Mouse (Mus musculus) liver, postnatal 0 days (tissue): ENCODE results near the gene Naa15.

Experiments
- CTCF ChIP-seq: sonication (generic); IDR thresholded peaks from 2 replicates; pipeline ENCODE4 v1.5.1; 2016; ENCODE audit warnings: antibody characterized with exemption, low read depth
- EP300 ChIP-seq: IDR thresholded peaks from 2 replicates; pipeline ENCODE4 v1.6.1; 2016; ENCODE audit warnings: antibody characterized with exemption, low read depth, mild to moderate bottlenecking

DNA sequence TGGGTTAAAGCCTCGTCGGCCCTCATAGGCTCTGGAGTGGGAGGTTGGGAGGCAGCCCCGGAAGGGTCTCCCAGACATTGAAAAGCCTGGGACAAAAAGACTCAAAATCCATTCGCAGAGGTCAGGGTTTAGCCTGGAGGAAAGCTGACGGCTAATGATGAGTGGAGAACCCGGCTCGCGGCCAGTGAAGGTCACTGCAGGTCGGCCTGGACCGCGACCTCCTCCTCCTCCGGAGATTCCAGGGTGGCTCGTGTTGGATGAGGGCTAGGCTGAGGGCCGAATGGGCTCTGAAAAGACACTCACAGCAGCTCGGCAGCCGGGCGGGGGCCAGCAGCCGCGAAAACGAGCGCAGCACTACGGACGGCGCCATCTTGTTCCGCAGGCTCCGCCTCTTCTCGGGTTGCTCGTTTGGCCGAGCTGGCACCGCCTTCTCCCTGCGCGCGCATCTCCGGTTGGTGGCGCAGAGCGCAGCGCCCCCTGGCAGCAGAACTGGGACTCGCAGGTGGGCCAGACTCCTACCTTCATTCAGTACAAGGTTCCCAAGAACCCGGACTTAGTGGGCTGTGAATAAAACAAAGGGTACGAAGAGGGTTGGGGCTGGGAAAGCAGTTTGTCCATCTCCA, 6.3 kb upstream of the Naa15 start, which contains the start of gene Ndufc1:
- TF ChIP-seq CTCF (peak; percentile 100), EP300 (peak; percentile 21; the same call in 1 of the 2 replicates)
